Mouse (Mus musculus) lung, postnatal 36 days (tissue): ENCODE results near the gene Parp1.

Experiments
- DNase-seq: peaks from one replicate; pipeline ENCODE4 v3.0.0; 2022; ENCODE audit warnings: mixed read lengths

Parp1 gene

DNA sequence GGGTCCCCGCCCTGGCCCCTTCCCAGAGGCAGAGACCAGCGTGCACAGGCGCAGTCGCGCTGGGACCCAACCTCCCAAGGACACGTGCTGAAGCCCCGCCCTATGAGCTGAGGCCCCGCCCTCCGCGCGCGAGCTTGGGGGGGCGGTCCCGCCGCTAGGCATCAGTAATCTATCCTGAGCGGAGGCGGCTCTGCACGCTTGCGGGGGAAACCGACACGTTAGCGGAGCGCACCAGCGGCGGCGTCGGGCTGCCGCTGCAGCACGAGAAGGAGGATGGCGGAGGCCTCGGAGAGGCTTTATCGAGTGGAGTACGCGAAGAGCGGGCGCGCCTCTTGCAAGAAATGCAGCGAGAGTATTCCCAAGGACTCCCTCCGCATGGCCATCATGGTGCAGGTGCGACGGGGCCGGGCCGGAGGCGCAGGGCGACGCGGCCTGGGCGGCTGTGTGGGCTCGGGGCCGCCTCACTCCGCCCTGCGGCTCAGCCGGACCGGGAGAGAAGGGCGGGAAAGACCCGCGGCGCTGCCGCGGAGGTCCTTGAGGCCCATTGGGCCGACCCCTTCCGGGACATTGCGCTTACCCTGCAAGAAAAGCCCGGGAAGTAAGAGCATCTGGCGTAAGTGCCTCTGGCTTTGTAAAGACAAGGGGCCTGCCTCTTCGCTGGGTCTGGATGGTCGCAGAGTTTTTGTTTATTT, at the start of gene Parp1:
Gene Parp1 (plus strand): TSS at position 164 of the 692 bp plus-strand sequence.
- DNase-seq = peak; percentile 97

DNA sequence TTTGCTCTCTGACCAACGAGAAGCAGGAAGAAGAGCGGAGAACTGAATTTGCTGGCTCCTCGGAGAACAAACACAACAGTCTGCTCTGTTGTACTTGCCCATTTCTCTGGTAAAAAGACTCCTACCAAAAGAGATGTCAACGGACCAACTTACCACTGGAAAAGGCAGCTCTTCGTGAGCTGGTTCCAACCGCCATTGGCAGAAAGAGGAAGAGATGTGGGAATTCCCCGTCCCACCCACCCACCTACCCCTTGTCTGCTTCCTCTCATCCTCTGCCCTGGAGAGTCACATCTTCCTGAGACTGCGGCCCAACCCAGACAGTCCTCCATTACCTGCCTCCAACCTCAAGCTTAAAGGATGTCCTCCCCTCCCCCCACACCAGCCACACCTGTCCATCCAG, 49.2 kb upstream of the Parp1 start:
- no peak for DNase-seq

GRCm38 (mm10) chr1:180520190-180520589, 48.5 kb upstream of the Parp1 start:
- DNase-seq = no peak

GRCm38 (mm10) chr1:180523320-180523719, 45.4 kb upstream of the Parp1 start:
- DNase-seq = no peak

DNA sequence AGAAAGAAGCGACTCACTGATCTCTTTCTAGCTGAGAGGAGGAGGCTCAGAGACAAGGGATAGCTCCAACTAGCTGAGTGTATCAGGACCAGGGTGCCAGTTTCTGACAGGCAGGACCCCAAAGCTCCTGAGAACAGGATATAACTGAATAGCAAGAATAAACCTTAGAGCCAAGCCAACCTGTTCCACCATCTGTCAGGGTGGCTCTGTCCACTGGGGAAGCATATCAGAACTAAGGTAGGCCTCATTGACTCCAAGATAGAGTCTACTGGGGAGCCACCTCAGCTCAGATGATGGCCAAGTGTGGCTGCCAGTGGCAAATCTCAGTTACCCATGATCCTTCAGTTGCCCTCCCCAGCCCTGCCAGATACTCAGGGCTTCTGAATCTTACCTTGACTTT, 43.4 kb upstream of the Parp1 start:
- DNase-seq = no peak

GRCm38 (mm10) chr1:180529847-180530246, 38.9 kb upstream of the Parp1 start:
- no peak for DNase-seq

DNA sequence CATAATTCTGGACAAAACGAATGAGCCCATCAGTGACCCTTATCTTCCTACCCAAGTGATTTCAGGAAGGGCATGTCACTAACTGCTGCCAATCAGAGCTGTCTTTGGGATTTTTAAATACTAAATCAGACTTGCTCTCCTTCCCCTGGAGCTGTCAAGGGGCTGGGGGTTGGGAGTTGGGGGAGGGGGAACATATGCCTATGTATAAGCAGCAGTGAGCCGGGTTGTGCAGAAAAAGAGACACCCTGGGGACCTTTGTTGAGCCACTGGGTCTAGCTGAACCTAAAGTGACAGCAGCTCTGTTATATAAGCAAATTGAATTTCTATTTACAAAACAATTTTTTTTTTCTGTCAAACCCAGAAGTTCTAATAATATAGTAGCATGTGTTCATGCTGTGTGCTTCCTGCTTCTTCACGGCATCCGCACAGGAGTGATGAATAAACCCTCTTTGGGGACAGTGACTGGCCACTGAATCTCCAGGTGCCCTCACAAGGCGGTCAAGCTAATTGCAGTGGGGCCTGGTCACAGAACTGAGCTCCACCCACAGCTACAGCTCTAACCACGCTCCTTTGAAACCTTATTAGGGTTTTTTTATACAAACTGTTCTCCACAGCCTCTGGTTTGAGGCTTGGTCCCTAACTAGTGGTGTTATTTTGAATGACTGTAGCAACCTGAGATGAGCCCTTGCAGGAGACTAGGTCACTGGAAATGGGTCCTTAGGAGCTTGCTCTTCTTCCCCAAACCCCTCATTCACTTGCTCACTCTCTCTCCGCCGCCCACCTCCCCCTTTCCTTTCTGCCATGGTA, 38.1 kb upstream of the Parp1 start:
- DNase-seq = peak; percentile 13

GRCm38 (mm10) chr1:180532671-180533070, 36.1 kb upstream of the Parp1 start:
- no peak for DNase-seq

DNA sequence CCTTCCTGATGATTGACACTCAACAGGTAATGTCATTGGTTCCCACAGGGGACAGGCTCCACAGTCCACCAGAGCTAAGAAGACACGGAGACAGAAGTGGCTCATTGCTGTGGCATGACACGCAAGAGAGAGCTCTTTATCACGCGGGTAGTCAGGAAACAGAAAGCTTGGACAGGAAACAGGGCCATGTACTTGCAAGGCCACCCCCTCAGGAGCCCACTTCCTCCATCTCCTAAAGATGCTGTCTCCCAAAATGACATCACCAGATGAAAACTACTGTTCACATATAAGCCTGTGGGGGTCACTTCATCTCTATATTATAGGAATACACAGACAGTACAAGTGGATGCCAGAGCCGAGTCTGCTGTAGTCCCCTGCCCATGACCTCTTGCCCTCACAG, 32.0 kb upstream of the Parp1 start:
- no peak for DNase-seq

- peak; percentile 34 for DNase-seq
These were observed 27.5 kb upstream of the Parp1 start for GRCm38 (mm10) chr1:180541251-180541650.

- DNase-seq = no peak
These were observed 26.6 kb upstream of the Parp1 start for GRCm38 (mm10) chr1:180541883-180542711.

- no peak for DNase-seq
These were observed 25.9 kb upstream of the Parp1 start for GRCm38 (mm10) chr1:180542712-180543371.

- DNase-seq = peak; percentile 18
These were observed 22.7 kb upstream of the Parp1 start for GRCm38 (mm10) chr1:180545918-180546545.

- no peak for DNase-seq
These were observed 21.6 kb upstream of the Parp1 start for GRCm38 (mm10) chr1:180546798-180547750.

DNA sequence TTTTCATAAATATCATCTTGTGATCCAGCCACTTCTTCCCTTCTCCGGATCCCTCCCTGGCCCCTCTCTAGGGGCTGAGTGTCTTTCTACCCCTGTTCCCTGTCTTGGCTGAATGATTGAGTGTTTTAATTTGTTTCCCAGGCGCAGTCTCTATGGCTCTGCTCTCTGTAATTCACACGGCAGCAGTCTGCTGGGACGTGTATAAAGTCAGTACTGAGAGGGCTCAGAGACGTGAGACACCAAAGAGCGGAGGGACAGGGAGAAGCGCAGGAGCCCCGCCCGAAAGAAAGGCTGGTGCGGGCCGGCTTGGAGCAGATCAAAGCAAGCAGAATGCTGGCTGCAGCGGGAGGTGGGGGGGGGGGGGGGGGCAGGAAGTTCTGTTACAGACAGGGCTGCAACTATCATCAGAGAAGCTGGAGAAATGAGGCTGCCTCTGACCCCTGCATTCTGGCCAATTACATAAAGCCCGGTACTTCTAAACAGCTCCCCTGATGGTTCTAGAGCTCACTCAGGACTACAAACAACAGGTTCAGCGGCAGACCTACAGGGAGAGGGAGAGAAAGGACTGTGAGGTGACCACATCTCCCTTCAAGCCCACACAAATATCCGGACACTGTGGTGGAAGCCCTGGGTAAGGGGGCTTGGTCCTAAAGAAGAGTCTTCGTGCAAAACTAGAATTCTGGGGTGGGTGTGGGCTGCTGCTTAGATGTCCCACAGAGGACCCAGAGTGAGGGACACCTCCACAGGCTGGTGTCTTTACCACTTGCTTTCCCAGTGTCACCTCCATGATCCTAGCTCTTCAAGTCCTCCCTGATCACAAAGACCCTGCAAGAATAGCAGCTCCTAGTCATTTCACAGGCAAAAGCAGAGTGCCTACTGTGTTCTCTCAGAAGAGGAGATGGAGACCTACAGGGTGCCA, 20.7 kb upstream of the Parp1 start:
- peak; percentile 32 for DNase-seq

GRCm38 (mm10) chr1:180549539-180550308, 19.0 kb upstream of the Parp1 start:
- DNase-seq = no peak

GRCm38 (mm10) chr1:180550770-180551169, 18.0 kb upstream of the Parp1 start:
- DNase-seq = peak; percentile 63

- no peak for DNase-seq
These were observed 11.8 kb upstream of the Parp1 start for GRCm38 (mm10) chr1:180556899-180557298.

DNA sequence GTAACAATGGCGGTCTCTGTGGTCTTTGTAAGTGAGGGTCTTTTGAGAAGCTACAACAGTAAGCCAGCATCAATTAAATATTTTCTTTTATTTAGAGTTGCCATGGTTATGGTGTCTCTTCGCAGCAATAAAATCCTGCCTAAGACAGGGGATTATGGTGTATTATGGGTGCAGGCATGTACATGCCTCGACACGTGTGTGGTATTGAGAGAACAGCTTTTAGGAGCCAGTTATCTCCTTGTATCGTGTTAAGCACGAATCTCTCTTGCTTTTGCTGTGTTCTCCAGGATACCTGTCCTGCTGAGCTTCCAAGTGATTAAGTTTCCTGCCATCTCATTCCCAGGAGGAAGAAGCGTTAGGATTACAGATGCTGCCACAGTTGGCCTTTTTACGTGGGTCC, 9.3 kb upstream of the Parp1 start:
- DNase-seq = no peak
